Mouse (Mus musculus): ENCODE measurements at regions not wholly inside any gene's neighbourhood (a gene's known extent, or its start where the extent isn't known, plus 50 kb on each side); places are given as distances from the start of the nearest gene placed in this dataset.
A peak's percentile ranks its signal among the peaks of the same experiment; 100 is the strongest.
"Not testable (repeated sequence)": the region's sequence is repeated elsewhere in the genome, so short reads cannot be mapped to it uniquely, and the experiment has no call there.

DNA sequence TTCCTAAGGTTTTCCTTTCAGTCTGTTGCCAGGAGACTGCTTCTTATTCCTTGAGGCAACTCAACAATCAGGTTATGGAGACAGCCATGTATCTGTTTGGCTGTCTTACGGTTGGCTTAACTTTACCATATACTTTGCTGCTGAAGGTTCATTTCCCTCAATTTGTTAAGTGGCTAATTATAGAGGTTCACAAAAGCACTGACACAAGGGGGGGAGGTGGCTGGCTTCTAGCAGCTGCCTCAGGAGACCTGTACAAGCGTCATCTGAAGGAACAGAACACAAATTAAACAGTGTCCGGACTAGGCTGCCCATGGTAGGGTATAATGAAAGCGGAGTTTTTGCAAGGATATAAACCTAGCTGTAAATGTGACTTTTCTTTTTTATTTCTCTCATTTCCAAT, 305.0 kb upstream of the Rnf219 start:
- DNase-seq (ENCODE audit: extremely low read depth, low read depth), result no peak

DNA sequence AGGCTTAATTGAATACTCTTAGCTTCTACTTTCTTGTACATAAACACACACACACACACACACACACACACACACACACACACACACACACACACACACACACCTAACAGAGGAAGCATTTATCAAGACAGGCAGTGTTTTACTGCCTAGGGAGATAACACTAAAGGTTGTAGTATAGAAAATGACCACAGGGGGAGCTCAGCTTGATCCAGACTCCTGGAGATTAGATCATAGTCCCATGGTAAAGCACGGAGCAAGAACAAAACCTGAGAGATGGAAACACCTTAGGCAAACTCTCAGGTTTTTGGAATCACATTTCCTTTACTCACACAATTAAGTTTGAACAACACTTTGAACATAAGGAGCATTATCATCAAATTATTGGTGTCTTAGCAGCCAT, 302.5 kb upstream of the Rnf219 start:
- DNase-seq (ENCODE audit: extremely low read depth, low read depth), result no peak

DNA sequence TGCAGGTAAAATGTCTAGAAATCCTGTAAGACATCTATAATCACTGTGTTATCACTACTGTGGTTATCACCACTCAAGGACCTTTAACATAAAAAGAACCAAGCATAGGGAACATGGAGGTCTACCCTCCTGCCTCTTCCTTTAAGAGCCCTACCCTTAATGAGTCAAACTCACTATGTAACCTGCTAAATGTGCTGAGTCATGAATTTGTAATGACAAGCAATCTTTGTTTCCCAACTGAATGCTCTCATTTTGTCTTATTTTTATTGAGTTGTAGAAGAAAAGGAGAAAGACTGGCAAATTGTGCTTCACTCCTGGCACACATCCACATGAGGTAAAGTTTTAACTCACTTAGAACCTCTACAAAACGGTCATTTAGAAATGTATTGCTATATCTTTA, 301.8 kb upstream of the Rnf219 start:
- no peak for DNase-seq (ENCODE audit: extremely low read depth, low read depth)

DNA sequence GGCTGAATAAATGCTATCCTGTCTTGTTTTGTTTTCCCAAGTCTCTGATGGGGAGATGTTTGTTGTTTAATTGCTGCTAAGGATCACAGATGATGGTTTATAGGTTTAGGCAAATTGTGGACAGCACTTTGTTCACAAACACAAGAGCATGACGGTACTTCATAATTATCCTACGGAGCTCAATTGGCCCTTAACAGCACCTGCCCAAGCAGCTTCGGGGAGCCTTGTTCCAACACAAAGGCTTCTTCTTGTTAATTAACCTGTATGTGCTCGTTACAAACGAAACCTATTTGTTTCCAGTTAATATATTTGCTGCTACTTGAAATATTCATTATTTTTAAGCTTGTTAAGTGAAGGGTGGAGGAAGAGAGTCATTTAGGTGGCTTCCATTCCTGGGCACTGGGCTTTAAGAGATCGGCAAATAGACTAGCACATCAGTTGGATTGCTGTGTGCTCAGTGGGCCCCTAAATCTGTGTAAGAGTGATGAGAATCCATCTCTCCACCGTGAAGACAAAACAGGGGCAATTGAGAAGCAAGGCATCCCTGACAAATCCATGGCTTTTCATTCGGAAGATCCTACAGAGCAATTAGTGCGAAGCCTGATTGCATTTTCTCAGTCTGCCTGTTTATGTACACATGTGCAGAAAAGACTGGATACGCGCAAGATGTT, 299.6 kb upstream of the Rnf219 start:
- no peak for DNase-seq (ENCODE audit: extremely low read depth, low read depth)

DNA sequence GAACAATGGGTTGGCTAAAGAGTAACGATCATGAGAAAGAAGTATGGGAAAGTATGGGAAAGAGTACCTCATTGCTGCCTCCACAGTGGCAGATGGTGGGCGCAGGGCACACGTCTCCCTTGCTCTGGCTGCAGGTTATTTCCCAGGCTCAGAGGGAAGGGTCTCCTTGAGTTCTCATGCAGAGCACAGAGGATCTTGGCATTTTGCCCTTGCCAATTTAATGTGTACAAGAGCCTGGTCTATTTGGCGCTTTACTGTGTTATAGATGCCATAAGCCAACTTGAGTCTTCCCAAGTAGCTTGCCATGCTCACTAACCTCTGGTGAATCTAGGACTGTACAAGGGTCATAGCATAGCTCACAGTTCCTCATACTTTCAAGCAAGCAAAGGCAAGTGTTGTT, 296.7 kb upstream of the Rnf219 start:
- no peak for DNase-seq (ENCODE audit: extremely low read depth, low read depth)

DNA sequence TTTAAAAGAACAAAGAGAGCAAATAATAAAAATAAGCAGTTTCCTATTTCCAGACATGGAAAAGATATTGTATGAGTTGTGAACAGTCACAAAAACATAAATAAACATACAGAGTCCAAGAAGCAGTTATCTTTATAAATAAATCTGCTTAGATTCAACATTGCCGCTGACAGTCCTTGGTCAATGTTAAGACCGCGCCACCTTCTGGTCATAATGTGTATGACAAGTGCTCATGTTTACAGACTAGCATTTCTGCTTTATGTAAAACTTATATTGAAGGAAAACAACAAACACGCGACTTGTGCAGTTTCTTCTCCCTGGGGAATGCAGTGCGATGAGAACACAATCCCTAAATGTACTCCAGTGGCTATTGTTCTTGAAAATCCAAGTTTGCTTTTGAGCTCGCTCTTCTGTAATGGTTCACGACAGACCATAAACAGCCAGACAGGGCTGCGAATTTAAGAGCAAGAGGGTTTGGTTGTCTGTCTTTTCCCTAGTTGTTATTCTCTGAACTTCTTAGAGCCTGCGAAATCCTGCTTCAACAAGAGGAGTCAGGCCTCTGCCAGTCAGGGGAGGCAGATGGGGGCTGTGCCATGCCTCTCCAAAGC, 291.6 kb upstream of the Rnf219 start:
- DNase-seq (ENCODE audit: extremely low read depth, low read depth), result peak; percentile 25

DNA sequence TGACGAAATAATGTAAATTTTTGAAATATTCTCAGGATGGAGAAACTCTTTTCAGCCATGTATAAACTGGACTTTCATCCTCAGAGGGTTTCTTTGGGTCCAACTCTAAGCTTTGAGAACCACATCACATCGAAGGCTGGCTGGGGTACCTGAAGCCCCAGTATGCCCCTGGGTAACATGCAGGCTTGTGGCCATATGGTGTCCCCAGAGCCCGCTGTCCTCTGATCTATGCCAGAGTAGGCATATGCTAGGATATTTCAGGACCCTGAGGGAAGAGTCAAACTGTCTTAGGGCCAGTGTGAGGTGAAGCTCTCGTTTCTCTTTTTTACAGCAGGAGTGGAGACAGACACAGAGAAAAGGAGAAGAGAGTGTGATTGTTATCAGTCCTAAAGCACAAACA, 289.6 kb upstream of the Rnf219 start:
- DNase-seq (ENCODE audit: extremely low read depth, low read depth), result no peak

DNA sequence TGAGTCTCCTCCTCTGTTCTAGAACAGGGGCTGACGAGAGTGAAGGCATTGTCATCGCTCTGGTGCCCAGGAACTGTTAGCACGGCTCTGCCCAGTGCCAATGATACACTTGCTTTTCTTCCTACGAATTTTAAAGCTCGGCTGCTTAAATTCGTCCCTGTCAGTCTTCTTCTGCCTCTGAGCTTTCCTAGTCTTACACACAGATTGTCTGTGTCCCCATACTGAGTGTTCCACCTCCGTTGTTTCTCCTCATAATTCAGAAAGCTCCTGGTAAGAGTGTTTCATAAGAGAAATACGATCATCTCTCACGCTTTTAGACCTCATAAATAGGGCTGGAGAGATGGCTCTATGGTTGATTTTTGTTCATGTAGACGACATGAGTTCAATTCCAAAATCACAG, 282.9 kb upstream of the Rnf219 start:
- no peak for DNase-seq (ENCODE audit: extremely low read depth, low read depth)

DNA sequence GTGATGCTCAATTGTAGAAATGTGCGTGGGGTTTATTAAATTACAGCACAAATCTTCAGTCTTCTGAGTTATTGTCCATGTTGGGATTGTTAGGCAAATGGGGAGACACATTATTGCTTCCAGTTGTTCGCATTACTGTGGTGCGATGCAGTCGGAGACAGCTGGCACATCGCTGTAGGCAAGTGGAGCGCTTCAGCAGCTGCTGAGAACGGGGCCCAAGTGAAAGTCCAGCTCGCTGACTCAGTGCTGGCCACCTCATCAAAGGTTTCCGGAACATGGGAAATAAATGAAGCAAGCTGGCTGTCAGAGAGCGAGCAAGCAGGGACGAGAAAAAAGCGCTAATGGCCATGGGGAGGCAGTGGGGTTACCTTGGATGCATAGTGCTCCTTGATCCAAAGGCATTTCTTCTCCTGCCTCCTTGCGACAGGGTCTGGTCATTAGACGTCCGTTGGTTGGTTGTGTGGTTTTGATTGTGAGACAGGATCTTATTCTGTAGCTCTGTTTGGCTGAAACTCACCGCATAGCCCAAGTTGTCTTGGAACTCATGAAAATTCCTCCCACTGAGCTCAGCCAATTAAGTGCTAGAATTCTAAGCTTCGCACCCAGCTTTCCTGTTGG, 274.0 kb upstream of the Rnf219 start:
- DNase-seq (ENCODE audit: extremely low read depth, low read depth), result no peak

DNA sequence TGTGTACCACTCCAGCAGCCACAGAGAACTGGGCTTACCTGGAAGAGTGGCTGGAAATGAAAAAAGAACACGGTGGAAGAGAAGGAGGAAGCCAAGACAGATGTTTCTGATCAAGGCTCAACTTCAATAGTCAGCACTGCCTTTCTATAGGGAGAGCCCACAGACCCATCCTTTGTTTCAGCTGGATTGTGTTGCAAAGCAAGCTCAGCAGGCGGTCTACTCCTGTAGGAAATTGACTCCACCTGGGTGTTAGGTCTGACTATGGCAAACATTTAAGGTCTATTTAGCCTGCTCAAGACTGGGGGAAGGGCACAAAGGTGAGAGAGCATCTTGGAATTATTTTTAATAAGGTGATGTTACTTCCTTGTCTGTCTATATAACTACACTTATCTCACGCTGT, 266.9 kb upstream of the Rnf219 start:
- no peak for DNase-seq (ENCODE audit: extremely low read depth, low read depth)

DNA sequence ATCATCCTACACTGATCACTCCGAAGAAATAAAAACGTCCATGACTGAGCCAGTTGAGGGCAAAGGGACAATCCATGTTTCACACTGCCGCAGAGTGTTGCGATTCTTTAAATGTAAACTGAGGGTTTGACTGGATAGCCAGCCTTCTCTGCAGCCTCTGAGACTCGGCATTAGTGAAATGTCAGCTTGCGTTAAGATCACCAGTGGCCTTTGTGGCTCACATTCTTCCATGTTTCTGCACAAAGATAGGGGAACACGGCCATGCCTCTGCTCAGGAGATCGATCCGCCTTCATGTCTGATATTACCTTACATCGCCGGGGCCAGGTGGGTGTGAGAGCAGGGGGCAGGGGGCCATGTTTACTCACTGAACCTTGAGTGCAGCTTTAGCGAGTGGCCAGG, 262.6 kb upstream of the Rnf219 start:
- no peak for DNase-seq (ENCODE audit: extremely low read depth, low read depth)

DNA sequence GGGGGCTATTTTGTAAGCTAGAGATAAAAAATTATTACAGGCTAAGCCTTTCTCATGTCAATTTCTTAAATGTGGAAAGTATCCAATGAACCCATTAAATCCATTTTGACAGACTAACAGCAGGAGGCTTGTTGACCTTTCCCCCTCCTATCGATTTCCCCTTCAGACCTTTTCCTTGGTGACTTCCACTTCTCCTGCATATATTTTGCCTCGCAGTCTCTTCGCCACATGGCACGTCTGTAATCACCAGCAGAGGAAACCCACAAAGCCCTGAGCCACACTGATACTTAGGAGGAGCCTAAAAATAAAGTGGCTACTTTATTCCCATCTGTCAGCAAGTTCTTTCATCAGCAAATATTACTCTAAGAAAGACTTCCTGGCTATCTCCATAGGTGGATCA, 247.5 kb upstream of the Rnf219 start:
- no peak for DNase-seq (ENCODE audit: extremely low read depth, low read depth)

DNA sequence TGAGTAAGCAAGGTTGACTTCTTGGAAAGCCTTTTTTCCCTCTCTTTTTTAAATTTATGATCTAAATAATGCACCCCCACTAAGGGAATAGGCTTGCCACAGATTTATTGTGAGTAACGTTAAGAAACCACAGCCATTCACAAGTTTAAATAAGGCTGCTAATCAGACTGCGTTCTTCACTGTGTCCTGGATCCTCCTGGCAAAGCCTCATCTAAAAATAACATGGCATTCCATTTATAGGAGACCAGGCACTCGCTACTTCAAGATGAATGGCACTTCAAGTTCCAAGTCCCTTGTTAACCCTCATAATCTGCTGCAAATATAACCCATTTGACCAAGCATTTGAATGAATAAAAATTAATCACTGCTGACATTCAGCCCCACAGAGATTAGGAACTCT, 211.8 kb upstream of the Rnf219 start:
- no peak for DNase-seq (ENCODE audit: extremely low read depth, low read depth)

DNA sequence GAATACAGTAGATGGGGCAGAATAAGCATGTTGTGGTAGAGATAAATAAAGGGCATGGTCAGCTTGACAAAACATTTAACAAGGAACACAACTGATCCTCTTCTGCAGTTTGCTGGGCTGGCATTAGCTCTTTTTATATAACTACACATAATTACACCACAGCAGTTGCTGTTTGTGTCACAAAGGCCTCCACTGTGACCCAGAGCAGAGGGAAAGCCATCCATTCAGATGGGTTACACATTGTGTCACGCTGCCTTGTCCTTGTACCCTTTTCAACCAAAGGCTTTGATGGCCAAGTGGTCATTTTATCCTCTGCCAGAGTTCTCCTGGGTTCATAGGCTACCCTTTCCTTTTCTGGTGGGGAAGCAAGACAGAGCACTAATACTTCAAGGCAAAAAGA, 209.6 kb upstream of the Rnf219 start:
- DNase-seq (ENCODE audit: extremely low read depth, low read depth), result no peak

DNA sequence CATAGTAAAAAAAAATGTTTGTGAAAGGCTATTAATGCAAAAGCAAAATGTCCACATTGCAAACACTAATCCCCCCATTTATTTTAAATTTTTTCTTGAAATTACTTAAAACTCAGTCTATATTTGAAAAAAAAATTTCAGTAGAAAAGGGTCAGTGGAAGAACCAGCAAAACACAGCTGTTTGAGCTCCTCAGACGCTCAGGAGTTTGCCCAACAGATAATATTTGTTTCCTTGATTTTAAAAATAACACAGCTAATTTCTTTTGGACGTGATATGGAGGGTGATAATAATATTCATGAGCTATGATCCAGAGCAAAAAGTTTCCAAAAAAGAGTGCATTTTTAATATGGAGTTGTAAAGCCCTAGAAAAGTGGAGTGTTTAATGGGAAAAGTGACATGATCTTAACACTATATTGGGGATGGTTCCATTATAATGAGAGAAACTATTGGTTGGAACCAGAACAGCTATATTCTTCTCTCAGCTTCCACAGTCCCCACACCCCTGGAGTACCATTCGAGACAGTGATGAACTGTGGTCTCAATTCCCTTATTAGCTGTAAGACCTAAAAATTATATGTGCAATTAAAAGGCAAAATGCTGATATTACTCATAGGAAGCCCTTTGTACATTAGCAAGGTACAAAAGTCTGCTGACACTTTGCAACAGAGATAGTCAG, 209.0 kb upstream of the Rnf219 start:
- no peak for DNase-seq (ENCODE audit: extremely low read depth, low read depth)

DNA sequence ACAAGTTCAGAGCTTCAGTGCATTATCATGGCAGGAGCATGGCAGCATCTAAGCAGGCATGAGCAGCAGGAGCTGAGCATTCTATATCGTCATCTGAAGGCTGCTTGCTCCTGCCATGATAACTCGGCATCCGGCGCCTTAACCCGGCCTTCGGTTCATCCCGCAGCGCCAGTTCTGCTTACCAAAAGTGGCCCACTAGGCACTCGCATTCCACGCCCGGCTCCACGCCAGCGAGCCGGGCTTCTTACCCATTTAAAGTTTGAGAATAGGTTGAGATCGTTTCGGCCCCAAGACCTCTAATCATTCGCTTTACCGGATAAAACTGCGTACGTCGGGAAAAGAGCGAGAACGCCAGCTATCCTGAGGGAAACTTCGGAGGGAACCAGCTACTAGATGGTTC, 193.2 kb upstream of the Rnf219 start:
- DNase-seq (ENCODE audit: extremely low read depth, low read depth), result not testable (repeated sequence)

DNA sequence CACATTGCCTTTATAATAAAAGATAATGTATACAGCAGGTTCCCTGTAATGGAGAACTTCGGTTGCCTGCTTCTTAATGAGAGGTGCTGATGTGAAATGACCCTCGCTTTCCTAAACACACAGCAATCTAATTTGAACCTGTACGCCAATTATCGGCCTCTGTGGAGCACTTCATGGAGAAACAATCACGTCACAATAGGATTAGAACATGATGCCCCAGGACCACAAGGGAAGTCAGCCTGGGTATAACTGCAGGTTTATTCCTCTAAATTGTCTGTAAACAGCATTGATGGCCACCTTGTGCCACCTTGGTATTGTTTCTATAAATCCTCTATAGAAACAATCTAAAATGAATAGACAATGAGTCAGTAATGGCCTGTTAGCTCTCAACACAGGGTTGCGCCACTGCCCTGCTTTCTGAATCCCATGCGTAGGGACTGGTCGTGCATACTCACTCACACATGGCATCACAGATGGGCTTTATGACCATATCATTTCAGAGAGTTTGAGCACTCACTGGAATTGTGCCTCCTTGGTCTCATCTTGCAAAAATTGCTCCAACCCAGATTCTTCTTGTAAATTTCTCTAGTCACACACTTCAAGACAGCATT, 179.9 kb upstream of the Rnf219 start:
- no peak for DNase-seq (ENCODE audit: extremely low read depth, low read depth)

DNA sequence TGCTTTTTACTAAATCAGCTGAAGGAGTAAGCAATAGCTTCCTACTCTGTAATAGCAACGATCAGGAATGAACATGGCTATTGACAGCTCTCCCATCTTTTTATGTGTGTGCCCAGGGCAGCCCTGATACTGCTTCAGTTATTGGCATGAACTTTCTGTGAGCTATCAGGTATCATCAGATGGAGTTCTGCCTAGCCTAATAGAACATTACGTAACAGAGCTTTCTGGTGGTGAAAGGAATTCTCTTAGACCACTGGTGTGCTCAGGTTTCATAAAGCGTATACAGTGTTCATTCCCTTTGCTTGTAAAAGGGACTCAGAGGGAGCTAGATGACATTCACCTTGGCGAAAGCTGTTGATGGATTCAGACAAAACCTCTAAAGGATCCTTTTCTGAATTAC, 176.5 kb upstream of the Rnf219 start:
- DNase-seq (ENCODE audit: extremely low read depth, low read depth), result no peak

DNA sequence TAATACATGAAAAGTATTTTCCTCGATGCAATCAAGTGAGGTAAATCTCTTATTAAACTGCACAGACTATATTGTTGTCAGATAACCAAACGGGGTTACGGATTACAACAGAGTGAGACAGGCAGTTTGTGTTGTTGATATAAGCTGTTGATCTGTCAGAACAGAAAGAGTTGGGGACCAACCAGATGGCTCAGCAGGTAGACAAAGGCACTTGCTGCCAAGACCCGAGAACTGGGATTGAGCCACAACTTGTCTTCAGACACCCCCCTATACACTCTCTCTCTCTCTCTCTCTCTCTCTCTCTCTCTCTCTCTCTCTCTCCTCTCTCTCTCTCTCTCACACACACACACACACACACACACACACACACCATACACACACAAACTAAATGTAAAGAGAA, 172.7 kb upstream of the Rnf219 start:
- DNase-seq (ENCODE audit: extremely low read depth, low read depth), result no peak

DNA sequence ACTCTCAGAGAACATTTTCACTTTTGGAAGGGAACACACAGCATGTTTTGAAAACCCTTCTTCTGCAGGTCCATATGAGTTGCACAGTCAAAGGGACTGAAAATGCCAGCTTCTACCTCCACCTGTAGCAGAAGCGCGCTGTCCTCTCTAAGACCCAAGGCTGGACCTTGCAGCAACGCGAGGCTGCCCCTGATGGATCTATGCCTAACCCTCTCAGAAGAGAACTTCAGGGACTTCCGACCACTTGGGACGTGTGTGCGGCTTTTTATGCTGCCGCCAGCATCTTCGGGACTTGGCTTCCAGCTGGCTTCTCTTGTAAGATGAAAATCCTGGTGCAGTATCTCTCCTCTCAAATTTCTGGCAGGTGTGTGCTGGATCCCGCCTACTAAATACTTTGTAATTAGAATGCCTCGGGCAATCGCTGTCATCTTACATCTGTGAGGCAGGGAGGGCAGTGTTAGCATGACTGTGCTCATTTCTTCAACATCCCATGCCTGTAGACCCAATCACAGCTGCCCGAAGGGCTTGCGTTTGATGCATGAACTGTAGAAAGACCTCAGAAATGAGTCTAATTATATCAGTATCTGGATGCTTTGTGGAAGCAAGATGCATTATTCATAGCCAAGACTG, 171.8 kb upstream of the Rnf219 start:
- no peak for DNase-seq (ENCODE audit: extremely low read depth, low read depth)

DNA sequence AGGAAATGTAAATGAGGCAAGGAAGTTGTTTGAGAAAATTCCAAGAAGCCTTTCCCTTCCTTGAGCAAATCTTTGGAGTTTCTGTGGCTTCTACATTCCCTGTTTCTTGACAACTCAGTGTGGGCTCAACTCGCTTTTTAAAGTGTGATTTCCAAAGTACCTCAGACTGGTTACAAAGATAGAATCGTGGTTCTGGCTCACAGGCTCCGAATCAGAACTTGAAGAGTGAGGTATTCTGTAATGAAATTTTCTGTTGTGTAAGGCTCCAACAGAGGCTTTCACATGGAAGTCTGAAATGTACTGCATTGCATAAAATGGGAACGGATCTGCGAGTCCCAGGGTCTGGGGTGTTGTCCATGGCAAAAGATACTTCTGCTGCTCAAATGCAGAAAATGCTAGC, 170.2 kb upstream of the Rnf219 start:
- no peak for DNase-seq (ENCODE audit: extremely low read depth, low read depth)

DNA sequence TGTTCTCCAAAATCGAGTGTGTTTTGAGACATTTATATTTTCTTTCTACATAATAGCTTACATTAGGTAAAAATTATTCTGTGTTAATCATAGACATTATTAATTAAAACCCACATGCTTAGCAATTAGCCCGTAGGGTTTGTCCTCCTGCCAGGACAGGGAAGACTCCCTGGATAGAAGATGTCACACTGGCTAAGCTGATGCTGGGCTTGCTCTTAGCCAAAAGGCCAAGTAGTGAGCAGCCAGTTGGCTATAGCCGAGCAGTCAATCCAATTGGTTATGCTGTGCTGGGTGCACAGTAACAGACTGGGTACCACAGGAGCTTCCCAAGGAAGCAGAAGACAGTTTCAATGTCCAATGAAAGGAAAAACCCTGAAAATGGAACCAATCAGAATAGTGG, 166.0 kb upstream of the Rnf219 start:
- DNase-seq (ENCODE audit: extremely low read depth, low read depth), result no peak
